In the genomic region with DNA sequence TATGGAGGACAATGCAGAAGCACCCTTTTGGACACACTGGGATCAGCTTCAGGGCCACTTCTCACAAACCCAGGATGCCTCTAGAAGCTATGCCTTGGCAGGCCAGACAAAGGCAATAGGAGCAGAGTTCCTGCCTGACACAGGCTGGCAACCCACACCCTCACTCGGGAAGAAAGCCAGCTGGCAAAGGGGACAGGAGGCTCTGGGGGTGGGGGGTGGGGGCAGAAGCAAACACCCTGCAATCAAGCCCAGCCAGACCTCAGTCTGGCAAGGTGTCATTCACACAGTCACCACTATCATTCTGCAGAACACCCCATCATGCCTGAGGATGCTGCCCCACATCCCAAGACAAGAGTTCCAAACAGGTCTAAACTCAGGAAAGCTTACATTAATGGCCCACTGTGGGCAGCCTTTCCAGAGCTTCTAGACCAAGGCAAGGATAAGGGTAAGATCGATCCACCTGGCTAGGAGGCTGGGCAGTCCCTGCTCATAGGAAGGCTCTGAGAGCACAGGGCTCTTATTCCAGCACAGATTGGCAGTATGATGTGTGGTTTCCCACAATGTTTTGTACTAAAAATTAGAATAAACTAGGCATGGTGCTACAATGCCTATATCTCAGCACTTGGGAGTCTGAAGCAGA, we compare ENCODE assay signal across 8 mouse cellular contexts.
DNase-seq lines count a peak whose midpoint lies in the region; ATAC-seq lines count a peak whose summit lies in the region.

No protein-coding gene starts in this region.

- H3K4me3 ChIP-seq in embryonic facial prominence, embryonic 13.5 days, result no peak overlapping the region
- H3K4me3 ChIP-seq in embryonic facial prominence, embryonic 10.5 days, result no peak overlapping the region
- no peak overlapping the region for H3K4me3 ChIP-seq in forebrain, embryonic 16.5 days (replicated peaks; ENCODE audit: low read length)
- no peak overlapping the region for H3K4me3 ChIP-seq in liver, embryonic 13.5 days (replicated peaks)

- no peak for DNase-seq in embryonic facial prominence, embryonic 10.5 days (ENCODE audit: low spot score)
- DNase-seq in ovary, postnatal 36 days (ENCODE audit: low spot score), result peak; percentile 49
- no peak for DNase-seq in ovary, postnatal 10 days (ENCODE audit: low spot score)
- no peak for DNase-seq in liver, embryonic 13.5 days
- DNase-seq in urinary bladder, adult 18-20 months (ENCODE audit: low spot score in 2 of 2), result no peak

- no peaks in the 10 kb centered on the region for H3K27me3 ChIP-seq in embryonic facial prominence, embryonic 13.5 days
- H3K27me3 ChIP-seq in embryonic facial prominence, embryonic 10.5 days (replicated peaks; ENCODE audit: low read depth, poor library complexity, severe bottlenecking), result no peaks in the 10 kb centered on the region
- no peaks in the 10 kb centered on the region for H3K27me3 ChIP-seq in forebrain, embryonic 16.5 days (replicated peaks; ENCODE audit: control insufficient read depth, insufficient read depth, low read length)
- H3K27me3 ChIP-seq in liver, embryonic 13.5 days, result no peaks in the 10 kb centered on the region

- peaks cover 76% of the 10 kb centered on the region for H3K4me1 ChIP-seq in embryonic facial prominence, embryonic 13.5 days
- peaks cover 62% of the 10 kb centered on the region for H3K4me1 ChIP-seq in embryonic facial prominence, embryonic 10.5 days
- H3K4me1 ChIP-seq in forebrain, embryonic 16.5 days (replicated peaks; ENCODE audit: control insufficient read depth, insufficient read depth, low read length), result peaks cover 50% of the 10 kb centered on the region
- peaks cover 100% of the 10 kb centered on the region for H3K4me1 ChIP-seq in liver, embryonic 13.5 days (replicated peaks)

- H3K9ac ChIP-seq in embryonic facial prominence, embryonic 13.5 days, result no peak overlapping the region
- no peak overlapping the region for H3K9ac ChIP-seq in forebrain, embryonic 16.5 days (replicated peaks; ENCODE audit: low read depth, low read length)
- H3K9ac ChIP-seq in liver, embryonic 13.5 days, result peak overlapping the region; percentile 43; the same call in 1 of the 2 replicates

- peak overlapping the region; percentile 90; the same call in 1 of the 2 replicates for H3K27ac ChIP-seq in embryonic facial prominence, embryonic 13.5 days
- H3K27ac ChIP-seq in embryonic facial prominence, embryonic 10.5 days (replicated peaks), result no peak overlapping the region
- H3K27ac ChIP-seq in forebrain, embryonic 16.5 days (ENCODE audit: low read length), result peak overlapping the region; percentile 54
- peak overlapping the region; percentile 95 for H3K27ac ChIP-seq in liver, embryonic 13.5 days

- ATAC-seq in embryonic facial prominence, embryonic 13.5 days (ENCODE audit: insufficient number of reproducible peaks, insufficient read depth, low FRiP score, low TSS enrichment, low read depth), result no peak
- no peak for ATAC-seq in forebrain, embryonic 16.5 days
- no peak for ATAC-seq in liver, embryonic 13.5 days (ENCODE audit: low read depth)
- ATAC-seq in CD4-positive, CD25-positive, alpha-beta regulatory T cell, adult 4 months, result no peak

- no peaks in the 10 kb centered on the region for H3K9me3 ChIP-seq in embryonic facial prominence, embryonic 13.5 days
- H3K9me3 ChIP-seq in embryonic facial prominence, embryonic 10.5 days, result no peaks in the 10 kb centered on the region
- no peaks in the 10 kb centered on the region for H3K9me3 ChIP-seq in forebrain, embryonic 16.5 days (ENCODE audit: control insufficient read depth, low read length)
- H3K9me3 ChIP-seq in liver, embryonic 13.5 days (replicated peaks), result no peaks in the 10 kb centered on the region

- no peak overlapping the region for H3K4me2 ChIP-seq in embryonic facial prominence, embryonic 13.5 days
- no peak overlapping the region for H3K4me2 ChIP-seq in forebrain, embryonic 16.5 days (ENCODE audit: low read length)
- H3K4me2 ChIP-seq in liver, embryonic 13.5 days, result no peak overlapping the region

- H3K36me3 ChIP-seq in embryonic facial prominence, embryonic 13.5 days, result no peaks in the 10 kb centered on the region
- H3K36me3 ChIP-seq in embryonic facial prominence, embryonic 10.5 days (replicated peaks), result no peaks in the 10 kb centered on the region
- H3K36me3 ChIP-seq in forebrain, embryonic 16.5 days (ENCODE audit: control insufficient read depth, insufficient read depth), result no peaks in the 10 kb centered on the region
- no peaks in the 10 kb centered on the region for H3K36me3 ChIP-seq in liver, embryonic 13.5 days

- WGBS in embryonic facial prominence, embryonic 13.5 days, result 68% methylated on average over 2 of the region's 2 CpGs
- 76% methylated on average over 2 of the region's 2 CpGs for WGBS in embryonic facial prominence, embryonic 10.5 days
- 58% methylated on average over 2 of the region's 2 CpGs for WGBS in forebrain, embryonic 16.5 days
- 40% methylated on average over 2 of the region's 2 CpGs for WGBS in liver, embryonic 13.5 days (ENCODE audit: insufficient replicate concordance)
